Mouse (Mus musculus) retina, postnatal 7 days (tissue): ENCODE results near the gene Gpx7.
"Not testable (repeated sequence)": the region's sequence is repeated elsewhere in the genome, so short reads cannot be mapped to it uniquely, and the experiment has no call there.

Source experiments
- DNase-seq: peaks from one replicate; pipeline ENCODE4 v3.0.0-alpha.2; 2012; ENCODE audit warnings: low read depth, low spot score

The Gpx7 gene

GRCm38 (mm10) chr4:108391124-108391523 is 15.6 kb downstream of the Gpx7 start:
- no peak for DNase-seq

GRCm38 (mm10) chr4:108388741-108389140 is 18.0 kb downstream of the Gpx7 start:
- DNase-seq: no peak

GRCm38 (mm10) chr4:108387681-108388253 is 19.0 kb downstream of the Gpx7 start:
- no peak for DNase-seq

GRCm38 (mm10) chr4:108387106-108387505 is 19.7 kb downstream of the Gpx7 start:
- no peak for DNase-seq

GRCm38 (mm10) chr4:108386087-108386486 is 20.7 kb downstream of the Gpx7 start:
- no peak for DNase-seq

GRCm38 (mm10) chr4:108383183-108383714 is 23.5 kb downstream of the Gpx7 start, which contains the start of gene Shisal2a:
Shisal2a (minus strand) TSS chr4:108383349.
- DNase-seq: no peak

- no peak for DNase-seq
Observed at GRCm38 (mm10) chr4:108380146-108380545, 26.6 kb downstream of the Gpx7 start.

- no peak for DNase-seq
Observed at GRCm38 (mm10) chr4:108379476-108379875, 27.3 kb downstream of the Gpx7 start.

GRCm38 (mm10) chr4:108372166-108372565 is 34.6 kb downstream of the Gpx7 start:
- no peak for DNase-seq

- no peak for DNase-seq
Observed at GRCm38 (mm10) chr4:108371421-108371820, 35.3 kb downstream of the Gpx7 start.

- DNase-seq: no peak
Observed at GRCm38 (mm10) chr4:108370409-108370808, 36.4 kb downstream of the Gpx7 start.

- DNase-seq: no peak
Observed at GRCm38 (mm10) chr4:108369254-108369653, 37.5 kb downstream of the Gpx7 start.

- no peak for DNase-seq
Observed at GRCm38 (mm10) chr4:108364111-108364476, 42.7 kb downstream of the Gpx7 start.

GRCm38 (mm10) chr4:108363355-108364110 is 43.2 kb downstream of the Gpx7 start:
- no peak for DNase-seq

- DNase-seq: no peak
Observed at GRCm38 (mm10) chr4:108362321-108363261, 44.2 kb downstream of the Gpx7 start.

GRCm38 (mm10) chr4:108360136-108361055 is 46.4 kb downstream of the Gpx7 start:
- peak; percentile 38 for DNase-seq

- no peak for DNase-seq
Observed at GRCm38 (mm10) chr4:108358498-108358897, 48.3 kb downstream of the Gpx7 start.

- DNase-seq: no peak
Observed at GRCm38 (mm10) chr4:108357458-108357857, 49.3 kb downstream of the Gpx7 start.

- DNase-seq: not testable (repeated sequence)
Observed at GRCm38 (mm10) chr4:108353591-108353990, 53.2 kb downstream of the Gpx7 start.

- no peak for DNase-seq
Observed at GRCm38 (mm10) chr4:108350819-108351218, 55.9 kb downstream of the Gpx7 start.
